Mouse (Mus musculus) olfactory bulb, adult 2 months (tissue): ENCODE data around the gene Bglap3.

Source experiments
- CTCF ChIP-seq: fragments of 200-500 bp; IDR thresholded peaks from 2 replicates; pipeline ENCODE4 v1.5.1; 2012; ENCODE audit warnings: low read depth, mild to moderate bottlenecking, low read length, moderate library complexity; ENCODE audit not compliant: insufficient read depth
- POLR2A ChIP-seq: fragments of 200-500 bp; IDR thresholded peaks from 2 replicates; pipeline ENCODE4 v1.6.1; 2012; ENCODE audit warnings: mild to moderate bottlenecking, low read depth, low read length, moderate library complexity; ENCODE audit not compliant: insufficient read depth

DNA sequence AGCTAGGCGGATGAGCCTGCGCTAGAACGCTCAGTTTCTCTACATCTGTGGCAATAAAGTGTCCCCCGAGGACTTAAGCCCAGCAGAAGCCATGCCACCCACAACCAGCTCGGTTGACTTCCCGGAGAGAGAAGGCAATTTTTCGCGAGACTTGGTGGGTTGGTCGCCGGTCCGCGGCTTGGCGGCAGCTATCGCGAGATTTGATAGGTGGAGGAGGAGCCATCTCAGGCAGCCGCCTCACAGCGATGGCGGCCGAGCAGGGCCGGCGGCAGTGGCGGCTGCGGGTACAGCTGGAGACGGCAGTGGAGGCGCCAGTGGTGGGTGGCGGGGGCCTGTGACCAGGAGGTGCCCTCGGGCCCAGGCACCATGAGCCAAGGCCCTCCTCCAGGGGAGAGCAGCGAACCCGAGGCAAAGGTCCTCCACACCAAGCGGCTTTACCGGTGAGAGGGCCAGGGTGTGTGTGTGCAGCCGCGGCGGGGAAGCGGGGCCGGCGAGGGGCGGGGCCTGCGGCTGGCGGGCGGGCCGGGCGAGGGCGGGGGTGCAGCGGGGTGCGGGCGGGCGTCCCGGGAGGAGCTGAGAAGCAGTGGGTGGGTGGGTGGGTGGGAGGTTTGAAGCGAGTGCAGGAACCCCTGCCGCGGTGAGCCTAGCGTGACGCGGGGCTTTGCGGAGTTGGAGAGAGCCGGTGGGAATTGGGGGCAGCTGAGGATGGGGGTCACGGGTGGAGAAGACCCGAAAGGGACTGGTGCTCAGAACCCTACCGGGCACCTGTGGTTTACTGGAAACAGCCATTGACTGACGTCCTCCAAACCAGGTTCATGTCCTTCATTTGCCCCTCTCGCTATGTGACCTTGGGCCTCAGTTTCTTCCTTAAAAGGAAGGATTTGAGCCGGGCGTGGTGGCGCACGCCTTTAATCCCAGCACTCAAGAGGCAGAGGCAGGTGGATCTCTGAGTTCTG lies 36.2 kb downstream of the Bglap3 start, which contains the start of the genes Tmem79 and Smg5:
- TF ChIP-seq POLR2A (peak; percentile 95), CTCF (no peak)
